Mouse (Mus musculus): ENCODE results near the gene Wnt6. TPM values are rescaled to one million over a fixed set of nuclear protein-coding genes. Genes with fewer than 3 reads are reported as not detected.

Wnt6 gene
- polyA plus RNA-seq, 1 experiment from 2014 or later = 11.4 TPM

- peak overlapping the region; percentile 18 for H3K4me3 ChIP-seq
- H3K36me3 ChIP-seq = no peaks in the 10 kb centered on the region
- no peaks in the 10 kb centered on the region for H3K9me3 ChIP-seq (replicated peaks)
- H3K9ac ChIP-seq = no peak overlapping the region; the same call in 1 of the 2 replicates
- H3K4me2 ChIP-seq (replicated peaks) = peak overlapping the region; percentile 43
- peaks cover 98% of the 10 kb centered on the region for H3K27me3 ChIP-seq
- no peak overlapping the region for H3K27ac ChIP-seq
- H3K4me1 ChIP-seq = peaks cover 47% of the 10 kb centered on the region
- no peak for ATAC-seq (ENCODE audit: low FRiP score)
- WGBS = 1% methylated on average over 29 of the region's 29 CpGs
Observed at GRCm38 (mm10) chr1:74800424-74800888, 28.8 kb downstream of the Wnt6 start.

GRCm38 (mm10) chr1:74801631-74802140 lies 30.0 kb downstream of the Wnt6 start:
- H3K27me3 ChIP-seq = peaks cover 98% of the 10 kb centered on the region
- peaks cover 59% of the 10 kb centered on the region for H3K4me1 ChIP-seq
- no peak overlapping the region for H3K4me2 ChIP-seq (replicated peaks)
- no peak overlapping the region for H3K27ac ChIP-seq
- 13% methylated on average over 6 of the region's 6 CpGs for WGBS
- H3K9me3 ChIP-seq (replicated peaks) = no peaks in the 10 kb centered on the region
- no peak overlapping the region for H3K9ac ChIP-seq
- H3K4me3 ChIP-seq = no peak overlapping the region
- no peaks in the 10 kb centered on the region for H3K36me3 ChIP-seq
- ATAC-seq (ENCODE audit: low FRiP score) = no peak

GRCm38 (mm10) chr1:74802795-74803656 lies 31.3 kb downstream of the Wnt6 start:
- Histone ChIP-seq H3K9ac (peak overlapping the region; percentile 60), H3K36me3 (no peaks in the 10 kb centered on the region), H3K9me3 (replicated peaks) (no peaks in the 10 kb centered on the region), H3K27me3 (peaks cover 98% of the 10 kb centered on the region), H3K27ac (no peak overlapping the region), H3K4me2 (replicated peaks) (peak overlapping the region; percentile 70), H3K4me3 (peak overlapping the region; percentile 38), H3K4me1 (peaks cover 62% of the 10 kb centered on the region)
- WGBS = under 1% methylated on average over 57 of the region's 57 CpGs
- ATAC-seq (ENCODE audit: low FRiP score) = peak; percentile 68

GRCm38 (mm10) chr1:74804211-74804870 lies 32.6 kb downstream of the Wnt6 start:
- ATAC-seq (ENCODE audit: low FRiP score) = no peak
- Histone ChIP-seq H3K27me3 (peaks cover 95% of the 10 kb centered on the region), H3K4me3 (no peak overlapping the region), H3K36me3 (no peaks in the 10 kb centered on the region), H3K27ac (no peak overlapping the region), H3K4me2 (replicated peaks) (no peak overlapping the region), H3K9me3 (replicated peaks) (no peaks in the 10 kb centered on the region), H3K4me1 (peaks cover 65% of the 10 kb centered on the region), H3K9ac (no peak overlapping the region)
- WGBS = 5% methylated on average over 10 of the region's 10 CpGs

GRCm38 (mm10) chr1:74805340-74805835 lies 33.7 kb downstream of the Wnt6 start:
- peaks cover 89% of the 10 kb centered on the region for H3K27me3 ChIP-seq
- H3K4me3 ChIP-seq = no peak overlapping the region
- H3K9me3 ChIP-seq (replicated peaks) = no peaks in the 10 kb centered on the region
- no peaks in the 10 kb centered on the region for H3K36me3 ChIP-seq
- no peak overlapping the region for H3K9ac ChIP-seq
- ATAC-seq (ENCODE audit: low FRiP score) = no peak
- peaks cover 62% of the 10 kb centered on the region for H3K4me1 ChIP-seq
- no peak overlapping the region for H3K4me2 ChIP-seq (replicated peaks)
- no peak overlapping the region for H3K27ac ChIP-seq
- WGBS = 14% methylated on average over 4 of the region's 4 CpGs

- no peaks in the 10 kb centered on the region for H3K36me3 ChIP-seq
- H3K4me2 ChIP-seq (replicated peaks) = no peak overlapping the region
- H3K4me3 ChIP-seq = no peak overlapping the region
- H3K27me3 ChIP-seq = peaks cover 84% of the 10 kb centered on the region
- no peak for ATAC-seq (ENCODE audit: low FRiP score)
- 10% methylated on average over 5 of the region's 5 CpGs for WGBS
- peaks cover 58% of the 10 kb centered on the region for H3K4me1 ChIP-seq
- no peak overlapping the region for H3K27ac ChIP-seq
- H3K9me3 ChIP-seq (replicated peaks) = no peaks in the 10 kb centered on the region
- H3K9ac ChIP-seq = no peak overlapping the region
Observed at GRCm38 (mm10) chr1:74805843-74806242, 34.2 kb downstream of the Wnt6 start.

GRCm38 (mm10) chr1:74806360-74807311 lies 34.9 kb downstream of the Wnt6 start:
- peak overlapping the region; percentile 73 for H3K27ac ChIP-seq
- H3K4me2 ChIP-seq (replicated peaks) = peak overlapping the region; percentile 52
- WGBS = 0% methylated on average over 36 of the region's 38 CpGs
- H3K27me3 ChIP-seq = peaks cover 78% of the 10 kb centered on the region
- H3K36me3 ChIP-seq = no peaks in the 10 kb centered on the region
- peaks cover 55% of the 10 kb centered on the region for H3K4me1 ChIP-seq
- peak; percentile 55 for ATAC-seq (ENCODE audit: low FRiP score)
- H3K9ac ChIP-seq = 0 out of 2 replicates have a peak overlapping the region, but pooled peaks have one; percentile 43
- H3K4me3 ChIP-seq = peak overlapping the region; percentile 26
- H3K9me3 ChIP-seq (replicated peaks) = no peaks in the 10 kb centered on the region

GRCm38 (mm10) chr1:74807551-74808071 lies 35.9 kb downstream of the Wnt6 start:
- Histone ChIP-seq H3K4me1 (peaks cover 54% of the 10 kb centered on the region), H3K27ac (0 out of 2 replicates have a peak overlapping the region, but pooled peaks have one; percentile 13), H3K4me3 (0 out of 2 replicates have a peak overlapping the region, but pooled peaks have one; percentile 2), H3K36me3 (no peaks in the 10 kb centered on the region), H3K9ac (no peak overlapping the region), H3K4me2 (replicated peaks) (peak overlapping the region; percentile 52), H3K27me3 (peaks cover 69% of the 10 kb centered on the region), H3K9me3 (replicated peaks) (no peaks in the 10 kb centered on the region)
- ATAC-seq (ENCODE audit: low FRiP score) = peak; percentile 24
- WGBS = 2% methylated on average over 23 of the region's 23 CpGs

- 0 out of 2 replicates have a peak overlapping the region, but pooled peaks have one; percentile 13 for H3K27ac ChIP-seq
- no peaks in the 10 kb centered on the region for H3K9me3 ChIP-seq (replicated peaks)
- no peaks in the 10 kb centered on the region for H3K36me3 ChIP-seq
- 0 out of 2 replicates have a peak overlapping the region, but pooled peaks have one; percentile 28 for H3K9ac ChIP-seq
- H3K27me3 ChIP-seq = peaks cover 64% of the 10 kb centered on the region
- H3K4me2 ChIP-seq (replicated peaks) = peak overlapping the region; percentile 52
- H3K4me3 ChIP-seq = 0 out of 2 replicates have a peak overlapping the region, but pooled peaks have one; percentile 2
- under 1% methylated on average over 16 of the region's 16 CpGs for WGBS
- peak; percentile 72 for ATAC-seq (ENCODE audit: low FRiP score)
- H3K4me1 ChIP-seq = peaks cover 49% of the 10 kb centered on the region
Observed at GRCm38 (mm10) chr1:74808078-74808477, 36.4 kb downstream of the Wnt6 start.

GRCm38 (mm10) chr1:74809007-74809406 lies 37.3 kb downstream of the Wnt6 start:
- Histone ChIP-seq H3K27me3 (peaks cover 59% of the 10 kb centered on the region), H3K4me3 (no peak overlapping the region), H3K9me3 (replicated peaks) (no peaks in the 10 kb centered on the region), H3K4me1 (peaks cover 40% of the 10 kb centered on the region), H3K4me2 (replicated peaks) (no peak overlapping the region), H3K9ac (no peak overlapping the region), H3K36me3 (no peaks in the 10 kb centered on the region), H3K27ac (no peak overlapping the region)
- WGBS = 59% methylated on average over 10 of the region's 10 CpGs
- ATAC-seq (ENCODE audit: low FRiP score) = no peak
